Mouse (Mus musculus): ENCODE measurements at regions not wholly inside any gene's neighbourhood (a gene's known extent, or its start where the extent isn't known, plus 50 kb on each side); places are given as distances from the start of the nearest gene placed in this dataset.

GRCm38 (mm10) chr9:30284562-30285323 lies 142.2 kb upstream of the Snx19 start:
- Histone ChIP-seq H3K4me1 (ENCODE audit: control insufficient read depth, insufficient read depth, low read length) (peaks cover 9% of the 10 kb centered on the region), H3K27ac (ENCODE audit: insufficient read depth, low read depth, low read length) (no peak overlapping the region), H3K4me3 (ENCODE audit: insufficient read depth, low read depth, low read length) (no peak overlapping the region)
- WGBS: 34% methylated on average over 16 of the region's 16 CpGs
- TF ChIP-seq POLR2A (IDR thresholded peaks at IDR 0.05; ENCODE audit: insufficient read depth, low read depth, low read length) (no peak), CTCF (IDR thresholded peaks at IDR 0.05; ENCODE audit: insufficient read depth, low read depth, low read length) (no peak)

DNA sequence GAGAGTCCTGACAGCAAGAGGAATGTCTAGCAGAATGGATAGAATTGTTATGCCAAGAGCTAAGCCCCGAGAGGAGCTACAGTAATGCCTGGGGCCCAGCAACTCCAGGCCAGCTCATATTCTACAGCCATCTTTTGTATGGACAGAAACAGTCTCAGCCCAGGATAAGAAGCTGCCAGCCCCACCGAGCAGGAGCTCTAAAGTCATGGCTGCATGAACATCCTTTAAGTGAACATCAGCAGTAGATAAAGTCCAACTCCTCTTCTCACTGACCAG lies 141.6 kb upstream of the Snx19 start:
- no peak overlapping the region for H3K4me3 ChIP-seq (ENCODE audit: insufficient read depth, low read depth, low read length)
- 66% methylated on average over 2 of the region's 2 CpGs for WGBS
- no peak overlapping the region for H3K27ac ChIP-seq (ENCODE audit: insufficient read depth, low read depth, low read length)
- no peak for TF ChIP-seq POLR2A (IDR thresholded peaks at IDR 0.05; ENCODE audit: insufficient read depth, low read depth, low read length)
- TF ChIP-seq CTCF (IDR thresholded peaks at IDR 0.05; ENCODE audit: insufficient read depth, low read depth, low read length): no peak
- H3K4me1 ChIP-seq (ENCODE audit: control insufficient read depth, insufficient read depth, low read length): peaks cover 9% of the 10 kb centered on the region

- H3K4me1 ChIP-seq (ENCODE audit: control insufficient read depth, insufficient read depth, low read length): peaks cover 2% of the 10 kb centered on the region; the same call in 1 of the 2 replicates
- TF ChIP-seq CTCF (IDR thresholded peaks at IDR 0.05; ENCODE audit: insufficient read depth, low read depth, low read length): no peak
- TF ChIP-seq POLR2A (IDR thresholded peaks at IDR 0.05; ENCODE audit: insufficient read depth, low read depth, low read length): no peak
- H3K27ac ChIP-seq (ENCODE audit: insufficient read depth, low read depth, low read length): no peak overlapping the region
- WGBS: 25% methylated on average over 4 of the region's 4 CpGs
- H3K4me3 ChIP-seq (ENCODE audit: insufficient read depth, low read depth, low read length): no peak overlapping the region
These were observed 127.1 kb upstream of the Snx19 start for GRCm38 (mm10) chr9:30299844-30300243.

- TF ChIP-seq POLR2A (IDR thresholded peaks at IDR 0.05; ENCODE audit: insufficient read depth, low read depth, low read length) (no peak), CTCF (IDR thresholded peaks at IDR 0.05; ENCODE audit: insufficient read depth, low read depth, low read length) (no peak)
- Histone ChIP-seq H3K27ac (ENCODE audit: insufficient read depth, low read depth, low read length) (no peak overlapping the region), H3K4me3 (ENCODE audit: insufficient read depth, low read depth, low read length) (no peak overlapping the region), H3K4me1 (ENCODE audit: control insufficient read depth, insufficient read depth, low read length) (no peaks in the 10 kb centered on the region)
- 62% methylated on average over 2 of the region's 2 CpGs for WGBS
These were observed 118.6 kb upstream of the Snx19 start for GRCm38 (mm10) chr9:30308281-30308680.

DNA sequence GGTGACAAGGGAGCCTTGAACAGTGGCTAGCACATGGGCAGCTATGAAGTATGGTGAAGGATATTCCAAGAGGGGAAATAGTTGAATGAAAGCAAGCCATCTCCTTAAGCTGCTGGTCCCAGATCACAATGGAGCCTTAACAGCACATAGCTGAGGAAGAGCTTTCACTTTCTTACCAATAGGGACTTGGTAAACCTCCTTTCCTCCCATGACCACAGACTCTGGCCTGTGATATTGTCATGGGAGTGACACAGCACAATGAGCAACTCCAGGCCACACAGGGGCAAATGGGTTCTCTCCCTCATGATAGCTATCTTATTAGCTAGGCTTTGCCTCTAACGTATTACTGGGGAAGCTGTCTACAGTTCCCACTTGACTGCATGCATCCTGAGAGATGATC lies 113.5 kb upstream of the Snx19 start:
- Histone ChIP-seq H3K27ac (ENCODE audit: insufficient read depth, low read depth, low read length) (no peak overlapping the region), H3K4me3 (ENCODE audit: insufficient read depth, low read depth, low read length) (no peak overlapping the region), H3K4me1 (ENCODE audit: control insufficient read depth, insufficient read depth, low read length) (peaks cover 4% of the 10 kb centered on the region; the same call in 1 of the 2 replicates)
- WGBS: 100% methylated on average over 1 of the region's 1 CpGs
- no peak for TF ChIP-seq CTCF (IDR thresholded peaks at IDR 0.05; ENCODE audit: insufficient read depth, low read depth, low read length)
- TF ChIP-seq POLR2A (IDR thresholded peaks at IDR 0.05; ENCODE audit: insufficient read depth, low read depth, low read length): no peak

- H3K27ac ChIP-seq (ENCODE audit: insufficient read depth, low read depth, low read length): no peak overlapping the region
- 41% methylated on average over 15 of the region's 15 CpGs for WGBS
- H3K4me1 ChIP-seq (ENCODE audit: control insufficient read depth, insufficient read depth, low read length): peaks cover 4% of the 10 kb centered on the region; the same call in 1 of the 2 replicates
- no peak overlapping the region for H3K4me3 ChIP-seq (ENCODE audit: insufficient read depth, low read depth, low read length)
- TF ChIP-seq POLR2A (IDR thresholded peaks at IDR 0.05; ENCODE audit: insufficient read depth, low read depth, low read length): no peak
These were observed 112.3 kb upstream of the Snx19 start for GRCm38 (mm10) chr9:30314355-30315171.

GRCm38 (mm10) chr9:30315172-30315644 lies 111.7 kb upstream of the Snx19 start:
- no peak overlapping the region for H3K4me3 ChIP-seq (ENCODE audit: insufficient read depth, low read depth, low read length)
- TF ChIP-seq CTCF (IDR thresholded peaks at IDR 0.05; ENCODE audit: insufficient read depth, low read depth, low read length): no peak
- TF ChIP-seq POLR2A (IDR thresholded peaks at IDR 0.05; ENCODE audit: insufficient read depth, low read depth, low read length): no peak
- H3K27ac ChIP-seq (ENCODE audit: insufficient read depth, low read depth, low read length): no peak overlapping the region

GRCm38 (mm10) chr9:30344866-30345265 lies 82.0 kb upstream of the Snx19 start:
- TF ChIP-seq POLR2A (IDR thresholded peaks at IDR 0.05; ENCODE audit: insufficient read depth, low read depth, low read length) (no peak), CTCF (IDR thresholded peaks at IDR 0.05; ENCODE audit: insufficient read depth, low read depth, low read length) (no peak)
- Histone ChIP-seq H3K4me1 (ENCODE audit: control insufficient read depth, insufficient read depth, low read length) (no peaks in the 10 kb centered on the region), H3K4me3 (ENCODE audit: insufficient read depth, low read depth, low read length) (no peak overlapping the region), H3K27ac (ENCODE audit: insufficient read depth, low read depth, low read length) (no peak overlapping the region)
- 84% methylated on average over 2 of the region's 2 CpGs for WGBS

More at GRCm38 (mm10) chr9:30315172-30315644, 111.7 kb upstream of the Snx19 start:
- 27% methylated on average over 6 of the region's 6 CpGs for WGBS
- H3K4me1 ChIP-seq (ENCODE audit: control insufficient read depth, insufficient read depth, low read length): peaks cover 4% of the 10 kb centered on the region; the same call in 1 of the 2 replicates

DNA sequence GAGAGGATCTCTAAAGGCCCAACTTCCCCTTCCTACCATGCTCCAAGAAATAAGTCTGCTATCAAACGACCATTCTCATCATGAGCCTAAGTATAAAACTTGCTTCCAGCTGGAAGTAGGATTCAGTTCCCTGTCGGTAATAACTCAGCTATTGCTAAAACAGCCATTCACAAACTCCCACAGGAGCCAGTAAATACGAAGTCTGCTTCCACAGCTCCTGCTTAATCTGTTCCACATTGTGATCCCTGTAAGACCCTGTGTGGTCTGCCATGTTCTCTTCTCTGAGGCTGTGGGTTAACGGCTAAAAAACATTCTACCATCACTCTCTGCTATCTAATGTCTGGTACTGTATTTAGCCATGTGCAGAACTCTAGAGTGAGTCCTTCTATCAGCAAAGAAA lies 72.9 kb upstream of the Snx19 start:
- Histone ChIP-seq H3K4me3 (ENCODE audit: insufficient read depth, low read depth, low read length) (no peak overlapping the region), H3K27ac (ENCODE audit: insufficient read depth, low read depth, low read length) (no peak overlapping the region), H3K4me1 (ENCODE audit: control insufficient read depth, insufficient read depth, low read length) (no peaks in the 10 kb centered on the region)
- WGBS: 79% methylated on average over 4 of the region's 4 CpGs
- TF ChIP-seq POLR2A (IDR thresholded peaks at IDR 0.05; ENCODE audit: insufficient read depth, low read depth, low read length) (no peak), CTCF (IDR thresholded peaks at IDR 0.05; ENCODE audit: insufficient read depth, low read depth, low read length) (no peak)
